Mouse (Mus musculus) C2C12 (cell line): Measurements from ENCODE around the gene Arl4c.

ENCODE experiments used
- CEBPB ChIP-seq: IDR thresholded peaks from one replicate; pipeline ENCODE4 v1.6.1; 2011; ENCODE audit warnings: low read depth, mild to moderate bottlenecking, control low read depth, moderate library complexity
- CTCF ChIP-seq: IDR thresholded peaks from one replicate; pipeline ENCODE4 v1.5.1; 2011; ENCODE audit not compliant: control insufficient read depth, insufficient read depth, insufficient read length
- FOSL1 ChIP-seq: IDR thresholded peaks from one replicate; pipeline ENCODE4 v1.8.0; 2011; ENCODE audit warnings: mild to moderate bottlenecking, low read length; ENCODE audit not compliant: poor library complexity, insufficient read depth, severe bottlenecking
- MAX ChIP-seq: IDR thresholded peaks from one replicate; pipeline ENCODE4 v1.6.1; 2011; ENCODE audit warnings: mild to moderate bottlenecking, control low read depth
- MYOD1 ChIP-seq: IDR thresholded peaks from one replicate; pipeline ENCODE4 v1.6.1; 2011; ENCODE audit warnings: low read depth; ENCODE audit not compliant: control insufficient read depth, insufficient read length
- MYOG ChIP-seq: IDR thresholded peaks from one replicate; pipeline ENCODE4 v1.6.1; 2011; ENCODE audit not compliant: control insufficient read depth, insufficient read length; ENCODE audit errors: extremely low read depth
- USF1 ChIP-seq: IDR thresholded peaks from one replicate; pipeline ENCODE4 v1.6.1; 2011; ENCODE audit warnings: low read depth, mild to moderate bottlenecking, control low read depth, moderate library complexity

DNA sequence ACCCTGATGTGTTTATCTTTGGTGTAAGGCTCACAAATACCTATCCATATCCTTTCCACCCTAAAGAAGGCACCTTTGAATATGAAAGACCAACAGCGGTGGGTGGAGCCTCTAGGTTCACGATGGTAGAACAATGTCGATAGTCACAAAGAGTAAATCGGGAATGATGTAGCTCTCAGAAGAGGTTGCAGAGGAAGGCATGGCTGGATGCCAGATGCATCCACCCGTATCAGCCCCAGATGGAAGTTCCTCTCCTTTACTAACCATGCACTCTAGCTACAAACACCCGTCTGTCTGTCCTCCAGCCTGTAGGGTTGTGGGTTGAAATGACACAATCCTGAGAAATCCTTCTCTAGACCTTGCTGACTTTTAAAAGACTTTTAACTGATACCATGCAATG, 10.0 kb upstream of the Arl4c start:
- no peak for TF ChIP-seq CTCF
- TF ChIP-seq USF1, result no peak
- no peak for TF ChIP-seq FOSL1
- no peak for TF ChIP-seq MYOD1
- no peak for TF ChIP-seq MYOG
- TF ChIP-seq CEBPB, result no peak
- no peak for TF ChIP-seq MAX
